Mouse (Mus musculus): ENCODE measurements at regions not wholly inside any gene's neighbourhood (a gene's known extent, or its start where the extent isn't known, plus 50 kb on each side); places are given as distances from the start of the nearest gene placed in this dataset.
"Not testable (repeated sequence)": the region's sequence is repeated elsewhere in the genome, so short reads cannot be mapped to it uniquely, and the experiment has no call there.

DNA sequence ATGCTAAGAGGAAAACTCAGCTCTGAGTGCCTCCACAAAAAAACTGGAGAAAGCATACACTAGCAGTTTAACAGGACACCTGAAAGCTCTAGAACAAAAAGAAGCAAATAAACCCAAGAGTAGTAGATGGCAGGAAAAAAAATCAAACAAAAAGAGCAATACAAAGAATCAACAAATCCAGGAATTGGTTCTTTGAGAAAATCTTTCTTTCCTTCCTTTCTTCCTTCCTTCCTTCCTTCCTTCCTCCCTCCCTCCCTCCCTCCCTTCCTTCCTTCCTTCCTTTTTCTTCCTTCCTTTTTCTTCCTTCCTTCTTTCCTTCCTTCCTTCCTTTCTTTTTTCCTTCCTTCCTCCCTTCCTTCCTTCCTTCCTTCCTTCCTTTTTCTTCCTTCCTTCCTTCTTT, 71.6 kb upstream of the Gap43 start:
- TF ChIP-seq POLR2A (IDR thresholded peaks at IDR 0.05; ENCODE audit: insufficient read length, low read depth); E2F4 (IDR thresholded peaks at IDR 0.05; ENCODE audit: insufficient read depth); MYOD1 (IDR thresholded peaks at IDR 0.05; ENCODE audit: control insufficient read depth in 1 of 3, insufficient read length in 2 of 3, low read depth in 2 of 3); USF1 (IDR thresholded peaks at IDR 0.05; ENCODE audit: low read depth); TCF12 (IDR thresholded peaks at IDR 0.05; ENCODE audit: insufficient read depth, poor library complexity, severe bottlenecking): not testable (repeated sequence)

Data from myocyte (in vitro differentiated cells).